Mouse (Mus musculus): Measurements from ENCODE around the gene Dlgap4. TPM values are rescaled to one million over a fixed set of nuclear protein-coding genes. Genes with fewer than 3 reads are reported as not detected.

Gene Dlgap4
- polyA plus RNA-seq, 1 experiment from 2014 or later = 270 TPM

- Histone ChIP-seq H3K4me3 (ENCODE audit: low read depth, low read length) (peak overlapping the region; percentile 96), H3K9ac (ENCODE audit: low read depth, low read length) (peak overlapping the region; percentile 93), H3K4me2 (ENCODE audit: low read length) (peak overlapping the region; percentile 93), H3K9me3 (replicated peaks; ENCODE audit: control insufficient read depth, low read length, poor library complexity, severe bottlenecking) (no peaks in the 10 kb centered on the region), H3K4me1 (ENCODE audit: control insufficient read depth, insufficient read depth, low read length) (peaks cover 19% of the 10 kb centered on the region), H3K27ac (ENCODE audit: low read length) (peak overlapping the region; percentile 73), H3K36me3 (ENCODE audit: control insufficient read depth, insufficient read depth, low read length) (no peaks in the 10 kb centered on the region), H3K27me3 (ENCODE audit: control insufficient read depth, insufficient read depth, low read depth, low read length) (peaks cover 3% of the 10 kb centered on the region)
- ATAC-seq = peak; percentile 37; the same call in 1 of the 2 replicates
- WGBS = 0% methylated on average over 18 of the region's 18 CpGs
These were observed 702 bp downstream of the Dlgap4 start for GRCm38 (mm10) chr2:156614258-156614556.

GRCm38 (mm10) chr2:156614661-156615654 is 1.5 kb downstream of the Dlgap4 start:
- H3K27me3 ChIP-seq (ENCODE audit: control insufficient read depth, insufficient read depth, low read depth, low read length) = peaks cover 3% of the 10 kb centered on the region
- WGBS = 9% methylated on average over 31 of the region's 31 CpGs
- no peaks in the 10 kb centered on the region for H3K9me3 ChIP-seq (replicated peaks; ENCODE audit: control insufficient read depth, low read length, poor library complexity, severe bottlenecking)
- no peak overlapping the region for H3K27ac ChIP-seq (ENCODE audit: low read length)
- H3K9ac ChIP-seq (ENCODE audit: low read depth, low read length) = peak overlapping the region; percentile 93
- H3K36me3 ChIP-seq (ENCODE audit: control insufficient read depth, insufficient read depth, low read length) = no peaks in the 10 kb centered on the region
- H3K4me1 ChIP-seq (ENCODE audit: control insufficient read depth, insufficient read depth, low read length) = peaks cover 19% of the 10 kb centered on the region
- peak; percentile 29; the same call in 1 of the 2 replicates for ATAC-seq
- H3K4me2 ChIP-seq (ENCODE audit: low read length) = peak overlapping the region; percentile 93
- H3K4me3 ChIP-seq (ENCODE audit: low read depth, low read length) = peak overlapping the region; percentile 96

GRCm38 (mm10) chr2:156616513-156616912 is 3.0 kb downstream of the Dlgap4 start:
- Histone ChIP-seq H3K27ac (ENCODE audit: low read length) (no peak overlapping the region), H3K4me1 (ENCODE audit: control insufficient read depth, insufficient read depth, low read length) (peaks cover 19% of the 10 kb centered on the region), H3K27me3 (ENCODE audit: control insufficient read depth, insufficient read depth, low read depth, low read length) (peaks cover 3% of the 10 kb centered on the region; the same call in 1 of the 2 replicates), H3K9me3 (replicated peaks; ENCODE audit: control insufficient read depth, low read length, poor library complexity, severe bottlenecking) (no peaks in the 10 kb centered on the region), H3K4me3 (ENCODE audit: low read depth, low read length) (no peak overlapping the region), H3K4me2 (ENCODE audit: low read length) (no peak overlapping the region), H3K36me3 (ENCODE audit: control insufficient read depth, insufficient read depth, low read length) (no peaks in the 10 kb centered on the region), H3K9ac (ENCODE audit: low read depth, low read length) (no peak overlapping the region)
- ATAC-seq = no peak
- WGBS = 80% methylated on average over 7 of the region's 7 CpGs

- Histone ChIP-seq H3K27ac (ENCODE audit: low read length) (no peak overlapping the region), H3K9me3 (replicated peaks; ENCODE audit: control insufficient read depth, low read length, poor library complexity, severe bottlenecking) (no peaks in the 10 kb centered on the region), H3K9ac (ENCODE audit: low read depth, low read length) (no peak overlapping the region), H3K4me2 (ENCODE audit: low read length) (no peak overlapping the region), H3K27me3 (ENCODE audit: control insufficient read depth, insufficient read depth, low read depth, low read length) (peaks cover 3% of the 10 kb centered on the region; the same call in 1 of the 2 replicates), H3K36me3 (ENCODE audit: control insufficient read depth, insufficient read depth, low read length) (no peaks in the 10 kb centered on the region), H3K4me1 (ENCODE audit: control insufficient read depth, insufficient read depth, low read length) (peaks cover 19% of the 10 kb centered on the region), H3K4me3 (ENCODE audit: low read depth, low read length) (no peak overlapping the region)
- ATAC-seq = no peak
- WGBS = 24% methylated on average over 11 of the region's 11 CpGs
These were observed 4.0 kb downstream of the Dlgap4 start for GRCm38 (mm10) chr2:156617536-156617935.

- no peak overlapping the region for H3K4me2 ChIP-seq (ENCODE audit: low read length)
- H3K36me3 ChIP-seq (ENCODE audit: control insufficient read depth, insufficient read depth, low read length) = no peaks in the 10 kb centered on the region
- ATAC-seq = no peak
- no peak overlapping the region for H3K4me3 ChIP-seq (ENCODE audit: low read depth, low read length)
- no peaks in the 10 kb centered on the region for H3K9me3 ChIP-seq (replicated peaks; ENCODE audit: control insufficient read depth, low read length, poor library complexity, severe bottlenecking)
- H3K27me3 ChIP-seq (ENCODE audit: control insufficient read depth, insufficient read depth, low read depth, low read length) = no peaks in the 10 kb centered on the region; the same call in 1 of the 2 replicates
- peaks cover 3% of the 10 kb centered on the region for H3K4me1 ChIP-seq (ENCODE audit: control insufficient read depth, insufficient read depth, low read length)
- no peak overlapping the region for H3K27ac ChIP-seq (ENCODE audit: low read length)
- WGBS = 88% methylated on average over 8 of the region's 8 CpGs
- no peak overlapping the region for H3K9ac ChIP-seq (ENCODE audit: low read depth, low read length)
These were observed 7.4 kb downstream of the Dlgap4 start for GRCm38 (mm10) chr2:156620874-156621273.

- peak; percentile 20; the same call in 1 of the 2 replicates for ATAC-seq
- no peak overlapping the region for H3K4me3 ChIP-seq (ENCODE audit: low read depth, low read length)
- H3K9ac ChIP-seq (ENCODE audit: low read depth, low read length) = no peak overlapping the region
- no peak overlapping the region for H3K27ac ChIP-seq (ENCODE audit: low read length)
- H3K27me3 ChIP-seq (ENCODE audit: control insufficient read depth, insufficient read depth, low read depth, low read length) = no peaks in the 10 kb centered on the region; the same call in 1 of the 2 replicates
- H3K4me2 ChIP-seq (ENCODE audit: low read length) = no peak overlapping the region
- H3K4me1 ChIP-seq (ENCODE audit: control insufficient read depth, insufficient read depth, low read length) = no peaks in the 10 kb centered on the region; the same call in 1 of the 2 replicates
- WGBS = 57% methylated on average over 5 of the region's 5 CpGs
- H3K9me3 ChIP-seq (replicated peaks; ENCODE audit: control insufficient read depth, low read length, poor library complexity, severe bottlenecking) = no peaks in the 10 kb centered on the region
- H3K36me3 ChIP-seq (ENCODE audit: control insufficient read depth, insufficient read depth, low read length) = no peaks in the 10 kb centered on the region
These were observed 7.9 kb downstream of the Dlgap4 start for GRCm38 (mm10) chr2:156621449-156621848.

- Histone ChIP-seq H3K9me3 (replicated peaks; ENCODE audit: control insufficient read depth, low read length, poor library complexity, severe bottlenecking) (no peaks in the 10 kb centered on the region), H3K4me1 (ENCODE audit: control insufficient read depth, insufficient read depth, low read length) (no peaks in the 10 kb centered on the region; the same call in 1 of the 2 replicates)
- ATAC-seq = no peak
These were observed 8.7 kb downstream of the Dlgap4 start for GRCm38 (mm10) chr2:156622192-156622591.

GRCm38 (mm10) chr2:156623246-156623645 is 9.7 kb downstream of the Dlgap4 start:
- H3K9me3 ChIP-seq (replicated peaks; ENCODE audit: control insufficient read depth, low read length, poor library complexity, severe bottlenecking) = no peaks in the 10 kb centered on the region
- no peaks in the 10 kb centered on the region for H3K27me3 ChIP-seq (ENCODE audit: control insufficient read depth, insufficient read depth, low read depth, low read length)
- no peak overlapping the region for H3K9ac ChIP-seq (ENCODE audit: low read depth, low read length)
- no peaks in the 10 kb centered on the region for H3K4me1 ChIP-seq (ENCODE audit: control insufficient read depth, insufficient read depth, low read length)
- no peaks in the 10 kb centered on the region for H3K36me3 ChIP-seq (ENCODE audit: control insufficient read depth, insufficient read depth, low read length)
- H3K4me3 ChIP-seq (ENCODE audit: low read depth, low read length) = no peak overlapping the region
- 88% methylated on average over 2 of the region's 2 CpGs for WGBS
- ATAC-seq = no peak
- no peak overlapping the region for H3K27ac ChIP-seq (ENCODE audit: low read length)
- H3K4me2 ChIP-seq (ENCODE audit: low read length) = no peak overlapping the region

More at GRCm38 (mm10) chr2:156622192-156622591, 8.7 kb downstream of the Dlgap4 start:
- Histone ChIP-seq H3K9ac (ENCODE audit: low read depth, low read length) (no peak overlapping the region), H3K36me3 (ENCODE audit: control insufficient read depth, insufficient read depth, low read length) (no peaks in the 10 kb centered on the region), H3K27me3 (ENCODE audit: control insufficient read depth, insufficient read depth, low read depth, low read length) (no peaks in the 10 kb centered on the region), H3K4me2 (ENCODE audit: low read length) (no peak overlapping the region), H3K4me3 (ENCODE audit: low read depth, low read length) (no peak overlapping the region), H3K27ac (ENCODE audit: low read length) (no peak overlapping the region)
- 88% methylated on average over 6 of the region's 6 CpGs for WGBS

GRCm38 (mm10) chr2:156625307-156625706 is 11.8 kb downstream of the Dlgap4 start:
- no peak overlapping the region for H3K27ac ChIP-seq (ENCODE audit: low read length)
- H3K4me1 ChIP-seq (ENCODE audit: control insufficient read depth, insufficient read depth, low read length) = no peaks in the 10 kb centered on the region
- WGBS = 88% methylated on average over 18 of the region's 18 CpGs
- no peak for ATAC-seq
- H3K36me3 ChIP-seq (ENCODE audit: control insufficient read depth, insufficient read depth, low read length) = no peaks in the 10 kb centered on the region
- no peaks in the 10 kb centered on the region for H3K27me3 ChIP-seq (ENCODE audit: control insufficient read depth, insufficient read depth, low read depth, low read length)
- H3K4me2 ChIP-seq (ENCODE audit: low read length) = no peak overlapping the region
- H3K4me3 ChIP-seq (ENCODE audit: low read depth, low read length) = no peak overlapping the region
- H3K9me3 ChIP-seq (replicated peaks; ENCODE audit: control insufficient read depth, low read length, poor library complexity, severe bottlenecking) = no peaks in the 10 kb centered on the region; the same call in 1 of the 2 replicates
- no peak overlapping the region for H3K9ac ChIP-seq (ENCODE audit: low read depth, low read length)

Measured in midbrain, embryonic 16.5 days (tissue).